Mouse (Mus musculus): Measurements from ENCODE around the gene Map2k3. TPM values are rescaled to one million over a fixed set of nuclear protein-coding genes. Genes with fewer than 3 reads are reported as not detected.

Map2k3 gene
- polyA plus RNA-seq, 1 experiment, result 183 TPM

GRCm38 (mm10) chr11:60940501-60940900 is 8.7 kb downstream of the Map2k3 start:
- Histone ChIP-seq H3ac (ENCODE audit: control insufficient read depth, insufficient read length, low read depth) (no peak overlapping the region), H3K27me3 (ENCODE audit: control insufficient read depth, insufficient read depth, insufficient read length) (no peaks in the 10 kb centered on the region), H3K4me3 (ENCODE audit: insufficient read depth, poor library complexity, severe bottlenecking) (no peak overlapping the region), H3K79me2 (ENCODE audit: control insufficient read depth, insufficient read depth) (peaks cover 82% of the 10 kb centered on the region), H3K79me3 (ENCODE audit: low read depth) (peaks cover 65% of the 10 kb centered on the region), H3K36me3 (ENCODE audit: control insufficient read depth, insufficient read depth) (peaks cover 91% of the 10 kb centered on the region)
- TF ChIP-seq MAX (IDR thresholded peaks at IDR 0.05) (no peak), CEBPB (IDR thresholded peaks at IDR 0.05; ENCODE audit: low read depth) (no peak), MYOG (IDR thresholded peaks at IDR 0.05; ENCODE audit: control insufficient read depth, extremely low read depth, insufficient read length) (no peak), MYOD1 (IDR thresholded peaks at IDR 0.05; ENCODE audit: control insufficient read depth, insufficient read length, low read depth) (no peak), USF1 (IDR thresholded peaks at IDR 0.05; ENCODE audit: low read depth) (no peak)

DNA sequence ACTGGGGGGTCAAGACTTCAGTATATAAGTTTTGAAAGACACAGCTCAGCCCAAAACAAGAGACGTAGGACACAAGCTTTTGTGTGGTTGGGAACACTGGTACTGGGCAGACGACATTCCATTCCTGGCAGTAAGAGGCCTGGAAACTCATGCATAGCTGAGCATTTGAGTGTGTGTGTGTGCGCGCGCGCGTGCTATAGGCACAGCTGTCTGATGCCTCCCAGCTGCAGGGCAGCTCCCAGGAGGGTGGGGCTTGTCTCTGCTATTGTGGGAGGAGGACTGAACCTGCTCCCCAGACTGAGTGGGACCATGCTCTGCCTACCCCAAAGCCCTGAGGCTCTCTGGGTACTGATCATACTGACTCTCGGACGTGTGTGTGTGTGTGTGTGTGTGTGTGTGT is 9.5 kb downstream of the Map2k3 start:
- H3K36me3 ChIP-seq (ENCODE audit: control insufficient read depth, insufficient read depth), result peaks cover 92% of the 10 kb centered on the region
- no peak overlapping the region for H3ac ChIP-seq (ENCODE audit: control insufficient read depth, insufficient read length, low read depth)
- no peaks in the 10 kb centered on the region for H3K27me3 ChIP-seq (ENCODE audit: control insufficient read depth, insufficient read depth, insufficient read length)
- H3K79me3 ChIP-seq (ENCODE audit: low read depth), result peaks cover 56% of the 10 kb centered on the region
- peaks cover 73% of the 10 kb centered on the region for H3K79me2 ChIP-seq (ENCODE audit: control insufficient read depth, insufficient read depth)
- peak; percentile 52 for TF ChIP-seq MYOD1 (IDR thresholded peaks at IDR 0.05; ENCODE audit: control insufficient read depth, insufficient read length, low read depth)
- no peak for TF ChIP-seq MYOG (IDR thresholded peaks at IDR 0.05; ENCODE audit: control insufficient read depth, extremely low read depth, insufficient read length)
- H3K4me3 ChIP-seq (ENCODE audit: insufficient read depth, poor library complexity, severe bottlenecking), result no peak overlapping the region

DNA sequence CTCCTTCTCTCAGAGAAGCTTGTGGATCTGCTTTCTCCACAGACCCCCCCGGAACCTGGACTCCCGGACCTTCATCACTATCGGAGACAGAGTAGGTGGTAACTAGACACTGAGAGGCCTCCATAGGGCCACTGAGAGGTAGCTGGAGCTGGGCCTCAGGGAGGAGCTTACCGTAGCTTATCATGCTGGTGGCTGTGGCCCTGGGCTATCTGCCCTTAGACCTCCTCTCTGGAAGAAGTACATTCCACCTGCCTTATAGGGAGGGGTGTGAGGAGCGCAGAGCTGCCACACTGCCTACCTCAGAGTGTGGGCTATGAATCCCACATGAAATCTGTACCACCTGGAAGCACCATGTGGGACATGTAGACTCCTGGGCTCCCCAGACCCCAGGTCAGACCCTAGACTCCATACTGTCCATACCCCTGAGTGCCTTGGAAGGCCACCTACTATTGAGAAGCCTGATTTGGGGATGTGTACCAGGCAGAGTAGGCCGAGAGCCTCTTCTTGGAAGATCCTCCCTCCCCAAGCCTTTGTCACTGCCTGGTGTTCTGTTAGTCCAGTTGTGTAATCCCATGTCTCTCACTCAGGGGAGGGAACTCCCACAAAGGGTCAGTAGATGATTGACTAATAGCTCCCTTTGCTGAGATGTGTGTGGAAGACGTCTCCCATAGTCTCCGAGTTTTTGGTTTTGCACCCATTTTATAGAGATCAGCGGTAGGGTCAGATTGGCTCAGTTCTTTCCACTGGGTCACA is 10.6 kb downstream of the Map2k3 start:
- TF ChIP-seq MAX (IDR thresholded peaks at IDR 0.05) (no peak), CEBPB (IDR thresholded peaks at IDR 0.05; ENCODE audit: low read depth) (no peak), MYOD1 (IDR thresholded peaks at IDR 0.05; ENCODE audit: control insufficient read depth, insufficient read length, low read depth) (no peak), CTCF (IDR thresholded peaks at IDR 0.05; ENCODE audit: control insufficient read depth, insufficient read depth, insufficient read length) (no peak), MYOG (IDR thresholded peaks at IDR 0.05; ENCODE audit: control insufficient read depth, extremely low read depth, insufficient read length) (no peak), FOSL1 (IDR thresholded peaks at IDR 0.05; ENCODE audit: insufficient read depth, low read length, poor library complexity, severe bottlenecking) (no peak), USF1 (IDR thresholded peaks at IDR 0.05; ENCODE audit: low read depth) (no peak)
- H3K36me3 ChIP-seq (ENCODE audit: control insufficient read depth, insufficient read depth), result peaks cover 94% of the 10 kb centered on the region
- H3K4me3 ChIP-seq (ENCODE audit: insufficient read depth, poor library complexity, severe bottlenecking), result no peak overlapping the region
- peaks cover 45% of the 10 kb centered on the region for H3K79me3 ChIP-seq (ENCODE audit: low read depth)
- H3K79me2 ChIP-seq (ENCODE audit: control insufficient read depth, insufficient read depth), result peaks cover 62% of the 10 kb centered on the region
- H3ac ChIP-seq (ENCODE audit: control insufficient read depth, insufficient read length, low read depth), result no peak overlapping the region
- no peaks in the 10 kb centered on the region for H3K27me3 ChIP-seq (ENCODE audit: control insufficient read depth, insufficient read depth, insufficient read length)

GRCm38 (mm10) chr11:60945003-60945402 is 13.2 kb downstream of the Map2k3 start:
- Histone ChIP-seq H3K27me3 (ENCODE audit: control insufficient read depth, insufficient read depth, insufficient read length) (no peaks in the 10 kb centered on the region), H3K36me3 (ENCODE audit: control insufficient read depth, insufficient read depth) (peaks cover 96% of the 10 kb centered on the region), H3K79me3 (ENCODE audit: low read depth) (peaks cover 19% of the 10 kb centered on the region), H3K4me3 (ENCODE audit: insufficient read depth, poor library complexity, severe bottlenecking) (no peak overlapping the region), H3K79me2 (ENCODE audit: control insufficient read depth, insufficient read depth) (peaks cover 37% of the 10 kb centered on the region), H3ac (ENCODE audit: control insufficient read depth, insufficient read length, low read depth) (no peak overlapping the region)
- TF ChIP-seq CTCF (IDR thresholded peaks at IDR 0.05; ENCODE audit: control insufficient read depth, insufficient read depth, insufficient read length), result no peak
- TF ChIP-seq MYOD1 (IDR thresholded peaks at IDR 0.05; ENCODE audit: control insufficient read depth, insufficient read length, low read depth), result no peak

DNA sequence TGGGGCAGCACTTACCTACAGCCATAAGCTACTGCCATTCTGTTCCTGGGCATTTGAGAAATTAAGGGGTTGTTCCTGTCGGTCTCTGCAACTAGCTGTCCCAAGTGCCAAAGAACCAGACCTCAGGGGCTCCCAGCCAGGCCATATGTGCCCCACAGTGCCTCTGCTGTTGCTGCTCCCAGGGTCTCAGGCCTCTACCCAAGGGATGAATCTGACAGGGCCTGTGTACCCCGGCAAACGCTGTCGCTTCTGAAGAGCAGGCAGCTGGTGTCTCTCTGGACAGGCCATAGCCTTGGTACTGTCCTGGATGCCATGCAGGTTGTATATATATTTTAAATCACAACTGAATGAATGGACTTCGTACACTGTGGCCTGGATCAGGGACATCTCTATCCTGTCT is 20.1 kb downstream of the Map2k3 start:
- TF ChIP-seq CEBPB (IDR thresholded peaks at IDR 0.05; ENCODE audit: low read depth) (no peak), USF1 (IDR thresholded peaks at IDR 0.05; ENCODE audit: low read depth) (no peak), CTCF (IDR thresholded peaks at IDR 0.05; ENCODE audit: control insufficient read depth, insufficient read depth, insufficient read length) (no peak), MYOG (IDR thresholded peaks at IDR 0.05; ENCODE audit: control insufficient read depth, extremely low read depth, insufficient read length) (no peak)
- H3K79me2 ChIP-seq (ENCODE audit: control insufficient read depth, insufficient read depth), result no peaks in the 10 kb centered on the region
- H3K36me3 ChIP-seq (ENCODE audit: control insufficient read depth, insufficient read depth), result peaks cover 70% of the 10 kb centered on the region
- no peak overlapping the region for H3K4me3 ChIP-seq (ENCODE audit: insufficient read depth, poor library complexity, severe bottlenecking)
- H3ac ChIP-seq (ENCODE audit: control insufficient read depth, insufficient read length, low read depth), result no peak overlapping the region
- H3K79me3 ChIP-seq (ENCODE audit: low read depth), result no peaks in the 10 kb centered on the region
- no peaks in the 10 kb centered on the region for H3K27me3 ChIP-seq (ENCODE audit: control insufficient read depth, insufficient read depth, insufficient read length)

- Histone ChIP-seq H3K4me3 (ENCODE audit: insufficient read depth, poor library complexity, severe bottlenecking) (no peak overlapping the region), H3K27me3 (ENCODE audit: control insufficient read depth, insufficient read depth, insufficient read length) (no peaks in the 10 kb centered on the region), H3K36me3 (ENCODE audit: control insufficient read depth, insufficient read depth) (peaks cover 65% of the 10 kb centered on the region), H3K79me2 (ENCODE audit: control insufficient read depth, insufficient read depth) (no peaks in the 10 kb centered on the region), H3K79me3 (ENCODE audit: low read depth) (no peaks in the 10 kb centered on the region), H3ac (ENCODE audit: control insufficient read depth, insufficient read length, low read depth) (no peak overlapping the region)
- TF ChIP-seq CEBPB (IDR thresholded peaks at IDR 0.05; ENCODE audit: low read depth), result no peak
- TF ChIP-seq FOSL1 (IDR thresholded peaks at IDR 0.05; ENCODE audit: insufficient read depth, low read length, poor library complexity, severe bottlenecking), result no peak
- no peak for TF ChIP-seq MYOD1 (IDR thresholded peaks at IDR 0.05; ENCODE audit: control insufficient read depth, insufficient read length, low read depth)
- no peak for TF ChIP-seq MYOG (IDR thresholded peaks at IDR 0.05; ENCODE audit: control insufficient read depth, extremely low read depth, insufficient read length)
- no peak for TF ChIP-seq MAX (IDR thresholded peaks at IDR 0.05)
- no peak for TF ChIP-seq CTCF (IDR thresholded peaks at IDR 0.05; ENCODE audit: control insufficient read depth, insufficient read depth, insufficient read length)
- no peak for TF ChIP-seq USF1 (IDR thresholded peaks at IDR 0.05; ENCODE audit: low read depth)
These were observed 20.5 kb downstream of the Map2k3 start for GRCm38 (mm10) chr11:60952362-60952761.
